Mouse (Mus musculus) bone marrow macrophage, adult 2 months (primary cell): ENCODE results near the gene Pdcd10.

Experiments
- CTCF ChIP-seq: IDR thresholded peaks from 2 replicates; pipeline ENCODE4 v1.5.1; 2012; ENCODE audit warnings: low read depth, mild to moderate bottlenecking, low read length, moderate library complexity
- POLR2A ChIP-seq: IDR thresholded peaks from 2 replicates; pipeline ENCODE4 v1.6.1; 2012; ENCODE audit warnings: mild to moderate bottlenecking, low read depth, low read length, borderline replicate concordance

DNA sequence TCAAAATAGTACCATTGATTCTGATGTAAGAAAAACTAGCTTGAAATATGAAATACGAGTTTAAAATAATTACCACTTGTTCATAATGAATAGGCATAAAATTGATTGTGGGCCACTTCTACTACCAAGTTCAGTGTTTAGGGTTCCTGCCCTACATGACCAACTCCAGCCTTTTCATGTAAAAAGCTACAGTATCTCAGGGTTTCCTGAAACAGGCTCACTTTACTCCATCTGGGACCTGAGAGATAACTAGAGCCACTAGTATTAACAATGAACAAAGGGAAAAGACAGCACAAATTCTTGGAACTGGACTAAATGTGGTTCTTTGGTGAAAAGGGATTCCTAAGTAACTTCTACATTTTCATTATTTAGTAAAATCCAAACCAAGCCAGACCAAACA is 12.4 kb downstream of the Pdcd10 start:
- TF ChIP-seq CTCF (no peak), POLR2A (no peak)
